Mouse (Mus musculus): ENCODE results near the gene Atat1.

The Atat1 gene

DNA sequence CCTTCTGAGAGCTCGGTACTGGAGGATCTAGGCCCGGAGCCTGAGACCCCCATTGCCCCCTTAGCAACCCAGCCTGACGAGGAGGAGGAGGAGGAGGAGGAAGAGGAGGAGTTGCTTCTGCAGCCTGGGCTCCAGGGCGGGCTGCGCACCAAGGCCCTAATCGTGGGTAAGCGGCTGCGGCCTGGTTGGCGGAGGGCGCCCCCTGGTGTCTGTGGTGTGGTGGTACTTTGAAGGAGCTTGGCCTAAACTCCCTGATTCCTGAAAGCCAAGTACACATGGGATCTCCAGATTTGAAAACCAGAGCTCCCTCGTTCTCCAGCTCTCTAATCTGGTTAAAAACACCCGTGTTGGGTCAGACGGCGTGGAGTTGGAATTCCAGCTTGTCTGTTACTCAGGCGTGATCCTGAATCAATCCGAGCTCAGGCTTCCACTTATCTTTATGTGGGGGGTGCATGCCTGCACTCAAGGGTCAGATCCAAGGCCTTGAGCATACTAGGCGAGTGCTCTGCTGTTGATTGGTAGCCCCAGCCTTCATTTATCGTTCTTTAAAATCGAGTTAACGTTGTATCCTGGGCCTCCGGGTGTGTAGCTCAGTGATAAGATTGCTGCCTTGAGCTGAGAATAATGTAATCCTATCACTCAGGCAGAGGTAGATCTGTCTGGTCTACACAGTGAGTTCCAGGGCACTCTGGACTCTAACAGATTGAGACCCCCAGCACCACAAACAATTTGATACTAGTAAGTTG, 35.9 kb downstream of the Atat1 start:
- peak; percentile 77 for DNase-seq (ENCODE audit: low spot score)

DNA sequence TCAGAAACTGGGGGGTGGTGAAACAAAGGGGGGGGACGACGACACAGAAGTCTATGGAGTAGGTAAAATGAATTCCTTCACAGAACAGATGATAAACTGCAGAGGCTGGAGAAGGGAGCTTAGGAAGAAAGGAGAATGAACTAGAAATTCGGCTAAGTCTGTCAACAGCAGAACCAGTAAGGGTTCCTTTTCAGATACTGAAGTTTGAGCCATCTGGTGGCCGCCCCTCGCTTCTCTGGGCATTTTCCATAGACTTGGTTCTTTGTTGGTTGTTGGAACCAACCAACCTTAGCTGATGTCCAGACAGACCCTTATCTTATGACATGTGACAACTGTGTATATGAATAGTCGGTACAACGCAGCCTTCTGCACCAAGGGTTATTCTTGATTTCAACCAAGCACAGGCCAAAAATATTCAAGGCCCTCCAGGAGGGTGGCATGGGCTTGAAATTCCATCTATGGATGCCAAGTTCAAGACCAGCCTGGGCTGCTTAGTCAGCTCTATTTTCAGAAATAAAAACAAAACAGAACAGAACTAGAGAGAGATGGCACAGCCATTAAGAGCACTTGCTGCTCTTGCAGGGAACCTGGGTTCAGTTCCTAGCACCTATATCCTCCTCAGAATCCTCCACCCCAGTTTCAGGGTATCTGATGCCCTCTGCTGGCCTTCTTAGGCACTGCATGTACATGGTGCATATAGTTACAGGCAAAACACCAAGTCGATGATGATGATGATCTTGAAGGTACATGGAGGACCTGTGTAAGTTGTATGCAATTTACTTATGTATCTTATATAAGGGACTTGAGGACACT, 38.8 kb downstream of the Atat1 start:
- peak; percentile 29 for DNase-seq (ENCODE audit: low spot score)

DNA sequence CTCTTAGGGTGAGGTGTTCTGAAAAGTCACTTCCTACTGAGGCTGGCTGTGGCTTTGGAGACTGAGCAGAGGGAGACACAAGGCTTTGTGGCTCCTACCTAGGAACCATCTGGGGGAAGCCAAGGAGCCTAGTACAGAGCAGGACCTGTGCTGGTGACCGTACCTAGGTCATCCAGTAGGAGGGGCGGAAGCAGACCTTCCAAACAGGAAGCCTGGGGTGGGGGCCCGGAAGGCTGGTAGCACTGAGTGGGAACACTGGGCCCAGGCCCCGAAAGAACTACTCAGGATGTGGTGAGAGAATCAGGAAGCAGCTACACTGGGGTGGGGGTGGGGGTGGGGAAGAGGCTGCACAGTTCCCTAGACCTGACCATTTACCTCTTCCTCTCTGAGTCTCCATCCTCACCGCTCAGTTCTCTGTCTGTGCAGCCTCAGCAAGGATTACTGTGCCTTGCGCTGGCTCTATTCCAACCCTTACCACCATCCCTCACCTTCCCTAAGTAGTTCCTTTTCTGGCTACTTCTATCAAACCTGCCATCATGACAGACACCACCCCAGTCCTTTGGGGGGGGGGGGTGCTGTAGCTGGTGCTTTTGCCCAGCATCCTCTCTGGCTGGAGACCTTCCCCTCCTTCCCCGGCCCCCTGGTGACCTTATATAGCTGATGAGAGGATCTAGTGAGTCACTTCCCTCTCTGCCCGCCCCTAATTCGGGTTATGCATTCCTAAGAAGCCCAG, 39.6 kb downstream of the Atat1 start:
- peak; percentile 33 for DNase-seq (ENCODE audit: low spot score)

DNA sequence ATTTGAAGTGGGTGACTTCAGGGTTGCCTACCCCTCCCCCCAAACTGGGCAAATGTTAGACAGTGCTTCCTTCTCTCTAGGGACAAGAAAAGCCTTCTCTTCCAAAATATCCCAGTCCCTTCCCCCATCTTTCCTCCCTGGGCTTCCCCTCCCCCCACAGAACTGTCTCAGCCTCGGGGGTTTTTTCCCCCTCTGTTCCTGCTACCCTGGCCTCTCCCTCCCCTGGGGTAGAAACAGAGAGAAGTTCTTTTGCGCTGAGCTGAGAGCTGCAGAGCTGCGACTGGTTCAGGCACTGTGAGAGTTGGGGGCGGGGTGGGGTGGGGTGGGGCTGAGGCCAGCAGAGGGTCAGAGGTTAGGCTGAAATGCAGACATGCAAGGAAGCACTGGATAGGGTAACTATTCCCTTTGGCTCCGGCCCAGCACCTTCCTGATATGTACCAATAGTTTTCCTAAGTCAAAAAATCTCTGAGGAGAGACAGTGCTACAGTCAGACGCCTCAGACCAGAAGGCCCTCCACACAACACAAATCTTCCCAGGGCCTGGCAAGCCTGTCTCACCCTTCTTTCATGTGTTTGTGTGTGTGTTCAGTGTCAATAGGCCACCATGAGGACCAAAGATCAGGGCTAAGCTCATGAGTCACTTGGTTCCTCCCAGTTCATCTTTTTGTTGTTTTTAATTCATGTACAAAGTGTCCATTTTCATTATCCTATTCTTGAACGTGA, 40.4 kb downstream of the Atat1 start:
- DNase-seq (ENCODE audit: low spot score), result no peak

DNA sequence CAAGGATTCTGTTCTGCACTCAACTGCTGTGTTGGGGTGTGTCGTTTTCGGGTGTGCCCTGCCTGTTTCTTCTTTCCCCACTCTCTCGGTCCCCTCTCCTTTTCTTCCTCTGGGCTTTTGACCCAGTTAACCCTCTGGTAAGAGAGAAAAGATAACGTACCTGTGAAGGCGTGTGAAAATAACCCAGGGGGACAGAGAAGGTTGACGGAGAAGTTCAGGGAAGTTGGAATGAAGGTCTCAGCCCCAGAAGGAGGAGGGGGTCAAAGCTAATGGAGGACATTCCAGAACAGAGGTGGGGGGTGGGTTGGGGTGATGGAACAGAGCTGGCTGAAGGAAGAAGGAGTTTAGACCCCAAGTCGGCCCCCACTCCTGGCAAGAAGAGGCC, 40.9 kb downstream of the Atat1 start:
- no peak for DNase-seq (ENCODE audit: low spot score)

DNA sequence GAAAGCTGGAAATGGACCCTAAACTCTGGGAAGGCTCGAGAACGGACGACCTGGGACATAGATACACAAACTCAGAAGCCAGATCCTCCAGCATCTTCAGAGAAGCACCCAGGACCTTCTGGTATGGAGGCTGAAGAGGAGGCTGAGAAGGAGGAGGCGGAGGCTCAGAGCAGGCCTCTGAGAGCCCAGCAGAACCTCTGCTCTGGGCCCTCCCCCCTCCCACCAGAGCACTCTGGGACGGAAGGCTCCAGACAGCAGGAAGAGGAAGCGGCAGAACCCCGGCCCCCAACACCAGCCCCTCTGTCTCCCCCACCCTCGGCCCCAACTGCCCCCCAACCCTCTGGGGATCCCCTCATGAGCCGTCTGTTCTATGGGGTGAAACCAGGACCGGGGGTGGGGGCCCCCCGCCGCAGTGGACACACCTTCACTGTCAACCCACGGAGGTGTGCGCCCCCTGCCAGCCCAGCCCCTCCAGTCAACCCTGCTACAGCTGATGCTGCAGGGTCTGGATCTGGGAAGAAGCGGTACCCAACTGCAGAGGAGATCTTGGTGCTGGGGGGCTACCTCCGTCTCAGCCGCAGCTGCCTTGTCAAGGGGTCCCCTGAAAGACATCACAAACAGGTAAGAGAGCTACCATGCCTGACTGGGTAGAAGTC, 41.6 kb downstream of the Atat1 start:
- DNase-seq (ENCODE audit: low spot score), result no peak

DNA sequence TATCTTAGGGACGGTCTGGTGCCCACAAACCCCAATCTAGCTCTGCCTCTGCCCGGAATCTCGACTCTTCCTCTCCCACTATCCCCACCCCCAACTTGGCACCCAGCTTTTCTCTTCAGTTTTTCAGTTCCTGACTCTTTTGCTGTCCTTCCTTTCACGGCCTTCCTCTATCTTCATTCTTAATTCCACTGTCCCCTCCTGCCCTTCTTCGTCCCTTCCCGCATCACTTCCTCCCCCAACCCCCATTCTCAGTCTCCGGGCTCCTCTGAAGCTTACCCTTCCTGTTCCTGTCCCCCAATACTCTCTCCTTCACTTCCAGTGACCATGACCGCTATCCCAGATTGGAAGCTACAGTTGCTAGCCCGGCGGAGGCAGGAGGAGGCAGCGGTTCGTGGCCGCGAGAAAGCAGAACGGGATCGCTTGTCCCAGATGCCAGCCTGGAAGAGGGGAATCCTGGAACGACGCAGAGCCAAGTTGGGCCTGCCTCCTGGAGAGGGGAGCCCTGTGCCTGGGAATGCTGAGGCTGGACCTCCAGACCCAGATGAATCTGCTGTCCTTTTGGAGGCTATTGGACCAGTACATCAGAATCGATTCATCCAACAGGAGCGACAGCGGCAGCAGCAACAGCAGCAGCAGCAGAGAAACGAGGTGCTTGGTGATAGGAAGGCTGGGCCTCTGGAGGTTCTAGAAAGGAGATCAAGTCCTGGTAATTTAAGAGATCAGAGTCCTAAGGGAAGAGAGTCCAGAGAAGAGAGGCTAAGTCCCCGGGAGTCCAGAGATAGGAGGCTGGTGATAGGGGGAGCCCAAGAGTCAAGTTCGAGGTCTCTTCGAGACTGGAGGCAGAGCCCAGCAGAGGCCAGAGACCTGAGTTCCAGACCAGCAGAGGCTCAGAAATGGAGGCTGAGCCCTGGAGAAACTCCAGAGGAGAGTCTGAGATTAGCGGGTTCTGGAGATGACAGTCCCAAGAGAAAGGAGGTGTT, 42.7 kb downstream of the Atat1 start:
- DNase-seq (ENCODE audit: low spot score), result peak; percentile 26

DNA sequence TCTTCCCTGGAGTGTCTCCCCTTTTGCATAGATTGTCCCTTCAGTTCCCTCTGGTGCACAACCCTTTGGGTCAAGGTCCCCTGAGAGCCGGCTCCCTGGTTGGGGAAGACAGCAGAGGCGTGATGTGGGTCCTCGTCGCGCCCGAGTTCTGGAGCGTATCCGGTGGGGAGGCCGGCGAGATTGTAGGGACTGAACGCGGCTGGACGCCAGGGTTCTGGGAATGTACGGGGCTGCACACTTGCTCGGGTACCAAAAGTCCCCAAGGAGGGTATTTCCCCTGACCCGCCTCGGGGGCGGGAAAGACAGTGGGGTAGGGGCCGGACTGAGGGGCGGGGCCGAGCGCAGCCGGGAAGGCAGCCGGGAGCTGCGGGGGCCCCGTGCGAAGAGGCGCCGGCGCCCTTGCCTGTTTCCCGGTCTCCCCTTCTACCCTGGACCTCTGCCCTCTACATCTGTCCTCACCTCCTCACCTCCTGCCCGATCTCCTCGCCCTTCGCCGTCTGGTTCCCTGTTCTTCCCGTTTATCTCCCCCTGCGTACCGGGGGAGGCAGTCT, 43.5 kb downstream of the Atat1 start:
- no peak for DNase-seq (ENCODE audit: low spot score)

DNA sequence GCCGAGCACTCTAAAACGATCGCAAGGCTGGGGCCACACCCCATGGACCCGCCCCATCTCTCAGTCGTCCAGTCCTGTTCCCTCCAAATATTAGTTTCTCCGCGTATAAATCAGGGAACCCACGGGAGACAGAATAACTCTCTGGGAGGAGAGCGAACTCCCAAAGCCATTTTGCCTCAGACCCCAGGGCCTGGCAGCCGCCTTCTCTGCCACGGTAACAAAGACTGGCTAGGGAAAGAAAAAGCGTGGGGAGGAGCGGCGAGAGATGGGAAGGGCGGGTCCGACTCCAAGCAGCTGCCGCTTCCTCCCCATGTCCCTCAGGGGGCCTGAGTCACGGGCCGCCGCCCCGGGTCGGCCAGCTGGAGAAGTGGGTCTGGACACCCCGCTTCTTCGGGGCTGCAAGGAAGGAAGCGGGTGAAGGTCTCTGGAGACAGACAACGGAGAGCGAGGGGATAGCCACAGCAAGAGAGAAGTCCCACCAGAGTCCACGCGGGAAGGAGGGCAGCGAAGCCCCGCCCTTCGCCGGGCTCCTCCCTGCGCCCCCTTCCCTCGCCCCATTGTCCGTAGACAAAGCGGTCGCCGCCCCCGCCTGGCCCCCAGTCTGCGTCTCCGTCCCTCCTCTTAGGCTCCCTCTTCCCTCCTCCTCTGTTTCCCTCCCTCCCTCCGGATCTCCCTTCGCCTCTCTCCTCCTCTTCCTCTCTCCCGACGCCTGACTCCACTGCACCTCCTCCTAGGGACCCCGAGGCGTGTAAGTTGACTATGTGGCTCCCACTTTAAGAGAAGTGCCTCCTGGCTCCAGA, 44.2 kb downstream of the Atat1 start, which contains the start of gene Ppp1r18:
Gene Ppp1r18, plus strand, starts transcription at position 113 of the 800 bp plus-strand sequence.
- no peak for DNase-seq (ENCODE audit: low spot score)

DNA sequence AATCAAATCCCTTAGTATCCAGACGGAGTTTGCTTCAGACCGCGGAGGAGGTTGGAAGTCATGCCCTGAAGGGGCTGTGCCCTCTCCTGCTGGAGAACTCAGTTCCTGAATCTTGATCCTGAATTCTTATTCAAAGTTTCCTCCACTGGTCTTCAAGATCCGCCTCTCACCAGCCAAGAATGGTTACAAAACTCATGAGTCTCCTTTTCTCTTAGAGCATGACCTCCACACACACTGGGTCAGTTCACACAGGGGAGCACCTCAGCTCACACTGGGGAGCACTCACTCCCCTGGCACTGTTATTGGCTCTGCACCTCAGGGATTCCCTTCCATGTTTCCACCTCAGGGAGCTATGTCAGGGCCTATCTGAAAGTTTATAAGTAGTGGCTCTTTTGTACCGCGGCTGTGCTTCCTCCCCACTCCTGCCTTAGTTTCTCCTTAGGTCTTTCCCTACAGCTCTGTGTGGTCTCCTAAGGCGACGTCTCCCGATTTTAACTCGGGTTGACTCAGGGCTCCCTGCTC, 45.0 kb downstream of the Atat1 start:
- DNase-seq (ENCODE audit: low spot score), result no peak

DNA sequence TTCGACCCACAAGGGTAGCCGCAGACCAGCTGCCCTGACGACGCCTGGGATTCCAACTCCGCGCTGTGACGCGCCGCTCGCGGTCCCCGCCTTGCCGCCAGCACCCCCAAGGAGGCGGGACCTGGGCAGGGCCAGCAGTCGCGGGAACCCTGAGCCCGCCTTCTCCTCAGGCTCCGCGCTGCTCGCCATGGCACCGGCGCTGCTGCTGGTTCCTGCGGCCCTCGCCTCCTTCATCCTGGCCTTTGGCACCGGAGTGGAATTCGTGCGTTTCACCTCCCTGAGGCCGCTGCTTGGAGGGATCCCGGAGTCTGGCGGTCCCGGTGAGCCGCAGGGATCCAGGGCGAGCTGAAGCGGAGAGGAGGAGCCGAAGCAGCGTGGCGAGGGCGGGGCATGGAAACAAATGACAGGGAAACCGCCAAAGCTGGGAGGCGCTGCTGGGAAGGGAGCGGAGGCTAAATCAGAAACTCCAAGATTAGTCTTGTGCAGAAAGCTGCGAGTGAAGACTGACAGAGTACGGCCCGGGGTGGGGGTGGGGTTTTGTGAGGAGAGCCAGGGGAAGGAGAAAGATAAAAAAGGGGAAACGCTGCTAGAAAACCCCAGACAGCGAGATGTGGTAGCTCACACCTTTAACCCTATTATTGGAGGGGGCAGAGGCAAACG, 48.5 kb downstream of the Atat1 start, which contains the start of gene Nrm:
Gene Nrm, plus strand, starts transcription at position 121 of the 660 bp plus-strand sequence.
- peak; percentile 88 for DNase-seq (ENCODE audit: low spot score)

DNA sequence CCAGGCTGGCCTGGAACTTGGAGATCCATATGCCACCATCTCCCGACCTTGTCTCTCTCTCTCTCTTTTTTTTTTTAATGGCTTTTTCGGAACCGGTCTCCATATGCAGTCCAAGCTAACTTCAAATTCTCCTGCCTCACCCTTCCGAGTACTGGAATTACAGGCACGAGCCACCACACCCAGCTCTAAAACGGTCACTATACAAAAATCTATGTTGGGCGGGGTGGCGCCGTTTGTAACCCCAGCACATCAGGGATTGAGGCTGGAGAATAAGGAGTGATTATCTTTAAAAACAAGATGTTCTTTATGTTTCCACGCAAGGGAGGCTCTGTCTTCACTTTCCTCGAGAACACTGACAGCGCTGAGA, 49.1 kb downstream of the Atat1 start:
- no peak for DNase-seq (ENCODE audit: low spot score)

DNA sequence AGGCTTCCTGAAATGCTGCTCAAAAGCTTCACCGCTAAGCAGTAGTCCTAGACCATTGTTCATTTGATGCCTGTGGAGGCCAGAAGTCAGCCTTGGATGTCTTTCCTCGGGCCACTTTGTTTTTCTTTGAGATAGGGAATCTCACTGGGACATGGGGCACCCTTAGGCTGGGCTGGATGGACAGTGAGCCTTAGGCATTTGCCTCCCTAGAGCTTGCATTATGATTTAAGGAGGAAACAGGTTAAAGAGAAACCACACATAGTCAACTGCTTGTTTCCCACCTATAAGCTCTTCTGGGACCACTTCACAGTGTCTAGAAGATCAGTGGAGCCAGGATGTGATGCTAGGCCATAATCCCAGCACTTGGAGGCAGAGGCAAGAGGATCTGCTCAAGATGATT, 50.0 kb downstream of the Atat1 start:
- no peak for DNase-seq (ENCODE audit: low spot score)

DNA sequence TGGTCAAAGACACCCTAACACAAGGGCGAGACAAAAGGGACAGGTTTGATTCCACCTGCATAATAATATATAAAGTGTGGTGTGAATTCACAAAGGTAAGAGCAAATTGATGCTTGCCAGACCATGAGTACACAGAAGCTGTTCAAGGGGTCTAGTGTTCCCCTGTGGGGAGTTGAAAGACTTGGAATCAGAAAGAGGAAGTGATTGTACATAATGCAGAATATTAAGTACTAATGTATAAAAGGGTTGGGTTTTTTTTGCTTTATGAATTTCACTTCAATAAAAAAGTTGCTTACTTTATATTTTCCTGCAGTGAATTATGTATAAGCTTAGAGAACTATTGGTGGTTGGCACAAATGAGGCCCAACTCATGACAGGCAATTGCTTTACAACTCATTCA, 50.5 kb downstream of the Atat1 start:
- no peak for DNase-seq (ENCODE audit: low spot score)

DNA sequence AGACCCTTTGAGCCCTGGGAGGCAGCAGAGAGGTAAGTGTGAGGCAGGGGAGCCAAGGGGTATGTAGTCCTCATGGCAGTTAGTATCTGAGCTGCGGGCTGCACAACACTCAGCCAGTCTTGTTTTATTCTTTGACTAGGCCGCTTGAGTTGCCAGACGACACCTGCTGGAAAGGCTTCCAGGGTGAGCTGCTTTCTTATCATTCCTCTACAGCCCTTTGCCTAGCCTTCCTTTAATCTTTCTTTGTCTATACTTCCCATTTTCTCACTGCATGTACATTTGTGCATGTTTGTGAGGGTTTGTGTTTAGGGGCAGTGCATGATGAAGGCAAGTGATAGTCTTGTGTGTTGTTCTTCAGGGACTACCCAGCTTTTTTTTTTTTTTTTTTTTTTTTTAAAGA, 58.9 kb downstream of the Atat1 start:
- DNase-seq (ENCODE audit: low spot score), result no peak

DNA sequence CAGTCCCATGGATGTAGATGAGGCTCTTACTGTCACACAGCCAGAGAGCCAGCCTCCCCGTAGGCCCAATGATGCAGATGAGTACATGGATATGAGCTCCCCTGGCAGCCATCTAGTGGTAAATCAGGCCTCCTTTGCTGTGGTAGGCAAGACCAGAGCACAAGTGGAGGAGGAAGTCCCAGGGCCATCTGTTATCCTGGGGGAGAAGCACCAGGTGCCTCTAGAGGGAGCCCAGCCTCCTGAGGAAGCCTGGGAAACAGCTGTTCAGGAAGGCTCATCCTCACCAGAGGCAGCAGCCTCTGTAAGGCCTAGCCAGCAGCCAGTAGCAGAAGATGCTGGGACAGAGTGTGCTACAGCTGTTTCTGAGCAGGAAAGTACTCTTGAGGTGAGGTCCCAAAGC, 61.8 kb downstream of the Atat1 start:
- no peak for DNase-seq (ENCODE audit: low spot score)
